Mouse (Mus musculus) spleen, adult 10 weeks (tissue): Measurements from ENCODE around the gene Gng4. TPM values are rescaled to one million over a fixed set of nuclear protein-coding genes. Genes with fewer than 3 reads are reported as not detected.

Source experiments
- polyA plus RNA-seq: library from polyadenylated mRNA; stranded (reverse); fragments of 350-450 nt; fragmentation: Illumina TruSeq; extraction: RNeasy Lipid Tissue Mini Kit (QIAGEN cat#74804); gene quantifications from one replicate; pipeline ENCODE4 v1.2.3, GENCODE M21; 2015; ENCODE audit warnings: low replicate concordance; ENCODE audit not compliant: insufficient read depth

The Gng4 gene
- 0.17 TPM for polyA plus RNA-seq

DNA sequence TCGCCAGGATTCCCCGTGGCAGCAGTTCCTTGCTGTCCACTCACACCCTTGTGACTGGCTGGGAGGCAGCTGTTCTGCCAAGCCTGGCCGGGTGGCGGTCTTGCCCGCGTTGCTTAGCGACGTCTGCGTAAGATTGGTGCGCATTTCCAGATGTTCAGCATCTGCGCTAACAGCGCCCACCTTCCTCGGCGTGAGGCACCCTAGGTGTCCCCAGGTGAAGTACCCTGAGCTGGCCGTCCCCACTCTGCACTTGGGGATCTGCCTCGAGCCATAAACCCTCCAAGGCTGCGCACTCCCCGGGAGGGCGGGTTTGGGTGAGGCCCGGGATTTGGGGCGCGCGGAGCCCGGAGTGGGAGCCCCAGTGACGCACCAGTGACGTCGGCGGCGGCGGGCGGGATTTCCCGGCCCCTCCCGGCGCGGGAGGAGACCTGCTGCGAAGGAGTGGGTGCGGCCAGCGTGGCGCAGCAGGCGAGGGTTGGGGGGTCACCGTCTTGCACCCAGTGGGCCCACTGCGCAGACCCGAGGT is at the start of gene Gng4:
Gene Gng4, plus strand, starts transcription at position 166 of the 526 bp plus-strand sequence.

Other genes starting within 250 kb of the Gng4 start
- gene Lyst, start 193.7 kb upstream of the Gng4 start, polyA plus RNA-seq: 54.9 TPM
- gene B3galnt2, start 170.4 kb downstream of the Gng4 start, polyA plus RNA-seq: 49.3 TPM